Mouse (Mus musculus): ENCODE data around the gene Arx.

Gene Arx

DNA sequence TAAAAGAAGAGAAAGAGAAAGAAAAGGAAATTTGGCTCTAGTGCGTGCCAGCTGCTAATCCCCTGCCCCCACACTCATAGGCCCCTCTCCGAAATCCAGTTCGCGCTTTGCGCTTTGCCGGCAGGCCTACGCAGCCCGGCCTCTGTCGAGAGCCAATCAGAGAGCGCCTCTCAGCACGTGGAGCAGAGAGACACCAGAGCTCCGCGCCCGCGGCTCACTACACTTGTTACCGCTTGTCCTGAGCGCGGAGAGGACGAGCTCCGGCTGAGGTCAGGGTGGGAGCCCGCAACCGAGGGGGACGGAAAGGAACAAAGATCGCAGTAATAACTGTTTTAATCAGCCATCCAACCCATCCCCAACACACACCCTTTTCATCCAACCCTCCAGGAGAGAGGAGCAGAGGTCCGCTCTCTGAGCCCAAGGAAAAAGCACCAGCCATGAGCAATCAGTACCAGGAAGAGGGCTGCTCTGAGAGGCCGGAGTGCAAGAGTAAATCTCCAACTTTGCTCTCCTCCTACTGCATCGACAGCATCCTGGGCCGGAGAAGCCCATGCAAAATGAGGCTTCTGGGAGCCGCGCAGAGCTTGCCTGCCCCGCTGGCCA lies at the start of gene Arx:
TSS of gene Arx (plus strand) at position 155 of the 603 bp plus-strand sequence.
- no peak for DNase-seq

DNA sequence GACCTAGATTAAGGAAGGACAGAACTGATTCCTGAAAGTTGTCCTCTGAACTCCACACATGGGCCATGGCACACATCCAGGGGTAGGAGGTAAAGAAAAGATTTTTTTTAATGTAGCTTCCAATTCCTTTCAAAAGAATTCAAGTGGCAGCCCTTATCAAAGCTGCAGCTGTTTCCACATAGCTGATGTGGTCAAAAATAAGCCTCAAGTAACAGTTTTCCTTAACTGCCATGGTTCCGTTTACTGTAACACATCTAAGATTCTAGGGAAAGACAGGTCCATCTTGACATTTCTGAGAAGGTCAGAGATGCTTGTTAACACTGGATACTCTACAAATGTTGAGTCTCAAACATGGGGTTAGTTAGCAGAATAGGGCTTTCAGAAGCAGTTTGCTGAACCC lies 34.9 kb upstream of the Arx start:
- no peak for DNase-seq

DNA sequence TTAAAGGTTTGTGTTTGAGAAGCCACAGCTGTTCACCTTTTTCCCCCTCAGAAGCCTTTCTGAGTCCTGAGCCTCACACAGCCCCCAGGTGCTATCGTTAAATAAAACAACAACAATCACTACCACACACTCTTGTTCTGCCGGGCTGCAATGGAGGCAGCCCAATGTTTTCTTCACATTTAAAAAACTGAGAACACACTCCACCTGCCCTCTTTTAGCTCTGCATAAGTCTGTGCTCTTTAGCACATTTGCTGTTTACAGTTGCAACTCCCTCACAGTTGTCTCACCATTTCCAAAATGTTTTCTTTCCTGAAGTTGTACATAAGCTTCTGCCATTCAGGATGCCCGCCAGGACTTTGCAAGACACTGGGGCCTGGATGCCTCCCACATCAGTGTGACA lies 10.6 kb upstream of the Arx start:
- DNase-seq: no peak

DNA sequence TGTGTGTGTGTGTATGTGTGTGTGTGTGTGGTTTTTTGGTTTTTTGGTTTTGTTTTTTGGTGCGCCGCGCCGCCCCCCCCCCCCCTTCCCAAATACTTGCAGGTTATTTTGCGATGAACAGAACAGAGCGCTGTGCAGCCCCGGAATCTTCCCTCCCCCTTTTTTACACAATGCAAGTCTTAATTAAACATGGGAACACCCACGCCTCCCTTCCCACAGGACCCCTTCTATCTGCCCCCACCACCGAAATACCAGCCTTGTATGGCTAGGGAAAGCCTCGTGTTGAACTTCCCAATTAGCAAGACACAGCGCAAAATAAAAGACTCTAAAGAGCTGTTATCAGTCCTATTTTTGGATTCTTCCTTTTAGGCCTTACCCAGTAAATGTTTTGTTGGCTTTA lies 6.3 kb upstream of the Arx start:
- no peak for DNase-seq

DNA sequence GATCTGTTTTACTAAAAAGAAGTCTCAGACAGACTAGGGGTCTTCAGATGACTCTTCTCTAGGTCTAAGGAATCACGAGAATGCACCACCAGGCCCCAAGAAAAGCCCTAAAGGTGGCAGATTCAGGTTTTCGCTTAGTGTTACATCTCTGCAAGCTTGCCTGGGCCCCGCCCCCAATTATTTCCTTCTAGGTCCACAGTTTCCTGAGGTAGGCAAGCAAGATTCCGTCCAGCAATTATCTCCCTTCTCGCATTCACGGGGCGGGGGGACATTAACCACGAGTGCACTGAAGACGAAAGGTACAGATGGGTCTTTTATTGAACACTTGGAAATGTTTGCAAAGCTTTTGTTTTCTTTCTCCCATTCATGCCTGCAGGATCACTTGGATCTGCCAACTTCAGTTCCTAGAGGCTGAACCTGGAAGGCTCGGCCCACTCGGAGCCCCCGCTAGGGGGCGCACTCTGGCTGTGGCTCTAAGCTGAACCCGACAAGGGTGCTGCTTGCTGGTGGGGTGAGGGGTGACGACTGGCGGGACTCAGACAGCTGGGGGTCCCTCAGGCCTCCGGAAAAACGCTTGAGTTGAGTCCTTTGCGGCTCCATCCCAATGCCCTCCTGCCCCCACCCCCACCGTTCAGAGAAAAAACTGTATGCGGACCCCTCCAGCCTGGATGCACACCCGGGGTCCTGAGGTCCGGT lies 5.1 kb upstream of the Arx start:
- DNase-seq: no peak

DNA sequence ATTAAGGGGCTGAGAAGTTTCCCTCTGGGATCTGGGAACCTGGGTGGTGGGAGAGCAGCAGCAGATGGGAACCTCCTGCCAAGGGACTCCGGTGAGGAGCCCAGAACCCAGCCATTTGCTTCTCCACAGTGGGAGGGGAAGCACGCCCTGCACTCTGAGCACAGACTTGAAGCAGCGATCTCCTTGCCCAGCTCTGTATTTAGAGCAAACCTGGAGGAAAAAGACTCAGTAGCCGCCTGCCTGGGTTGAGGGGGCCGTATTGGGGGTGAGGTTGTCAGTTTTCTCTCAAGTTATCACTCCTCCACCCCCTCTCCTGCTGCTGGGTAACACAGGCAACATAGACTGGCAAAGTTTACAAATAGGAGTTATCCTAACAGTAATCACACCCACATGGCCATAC lies 4.5 kb upstream of the Arx start:
- no peak for DNase-seq

DNA sequence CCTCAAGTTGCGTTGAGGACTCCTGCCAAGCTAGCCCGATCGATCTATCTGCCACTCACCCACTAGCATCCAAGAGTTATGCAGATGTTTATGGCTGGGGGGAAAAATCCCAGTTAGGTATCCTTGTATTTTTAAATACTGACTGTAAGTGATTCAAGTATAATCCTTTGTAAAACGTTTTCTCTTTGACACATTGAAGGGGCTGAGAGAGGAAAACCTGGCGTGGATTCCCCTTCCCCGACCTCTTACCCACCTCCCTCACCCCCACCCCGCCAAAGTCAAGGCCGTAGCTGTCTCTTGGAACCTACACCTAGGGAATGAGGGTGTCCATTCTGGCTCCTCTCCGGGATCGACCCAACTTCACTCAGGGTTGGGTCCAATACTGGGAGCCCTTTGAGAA lies 1.2 kb upstream of the Arx start:
- no peak for DNase-seq

DNA sequence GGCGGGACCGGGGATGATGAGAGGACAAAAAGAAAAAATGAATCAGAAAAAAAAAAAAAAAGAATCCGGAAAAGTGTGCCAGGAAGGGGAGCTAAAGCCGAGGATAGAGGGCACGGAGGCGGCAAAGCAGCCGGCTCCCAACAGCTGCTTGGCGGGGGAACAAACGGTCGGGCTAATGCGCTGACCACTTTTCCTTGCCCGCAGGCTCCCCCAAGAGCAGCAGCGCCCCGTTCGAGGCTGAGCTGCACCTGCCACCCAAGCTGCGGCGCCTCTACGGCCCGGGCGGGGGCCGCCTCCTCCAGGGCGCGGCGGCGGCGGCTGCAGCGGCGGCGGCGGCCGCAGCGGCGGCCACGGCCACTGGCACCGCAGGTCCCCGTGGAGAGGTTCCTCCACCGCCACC lies 2.1 kb downstream of the Arx start:
- no peak for DNase-seq

DNA sequence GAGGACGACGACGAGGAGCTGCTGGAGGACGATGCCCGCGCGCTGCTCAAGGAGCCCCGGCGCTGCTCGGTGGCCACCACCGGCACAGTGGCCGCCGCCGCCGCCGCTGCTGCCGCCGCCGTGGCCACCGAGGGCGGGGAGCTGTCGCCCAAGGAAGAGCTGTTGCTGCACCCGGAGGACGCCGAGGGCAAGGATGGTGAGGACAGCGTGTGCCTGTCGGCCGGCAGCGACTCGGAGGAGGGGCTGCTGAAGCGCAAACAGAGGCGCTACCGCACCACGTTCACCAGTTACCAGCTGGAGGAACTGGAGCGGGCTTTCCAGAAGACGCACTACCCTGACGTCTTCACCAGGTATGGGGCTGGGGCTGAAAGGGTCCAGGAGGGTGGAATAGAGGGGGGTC lies 2.8 kb downstream of the Arx start:
- no peak for DNase-seq

DNA sequence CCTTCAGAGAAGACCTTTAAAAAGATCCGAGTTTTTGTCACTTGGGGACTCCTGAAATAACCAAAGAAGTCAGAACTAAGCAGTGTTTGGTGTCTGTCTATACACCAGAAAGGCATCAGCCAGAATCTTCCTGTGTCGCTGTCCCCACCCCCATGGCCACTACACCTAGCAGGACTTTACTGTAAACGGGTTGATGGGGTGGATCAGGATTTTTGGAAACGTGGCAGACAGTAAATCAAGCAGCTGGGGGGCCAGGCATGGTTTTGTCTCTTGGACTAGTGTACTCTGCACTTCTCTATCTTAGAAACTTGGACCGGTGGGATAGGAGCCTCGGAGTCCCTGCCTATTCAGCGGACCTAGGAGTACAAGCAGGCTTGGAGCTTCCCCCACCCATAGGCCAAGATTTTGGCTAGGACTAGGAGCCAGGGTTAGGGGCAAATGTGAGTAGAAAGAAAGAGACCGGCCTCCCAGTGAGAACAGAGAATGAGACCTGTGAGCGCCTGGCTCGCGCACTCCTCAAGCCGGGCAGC lies 3.7 kb downstream of the Arx start:
- DNase-seq: no peak

DNA sequence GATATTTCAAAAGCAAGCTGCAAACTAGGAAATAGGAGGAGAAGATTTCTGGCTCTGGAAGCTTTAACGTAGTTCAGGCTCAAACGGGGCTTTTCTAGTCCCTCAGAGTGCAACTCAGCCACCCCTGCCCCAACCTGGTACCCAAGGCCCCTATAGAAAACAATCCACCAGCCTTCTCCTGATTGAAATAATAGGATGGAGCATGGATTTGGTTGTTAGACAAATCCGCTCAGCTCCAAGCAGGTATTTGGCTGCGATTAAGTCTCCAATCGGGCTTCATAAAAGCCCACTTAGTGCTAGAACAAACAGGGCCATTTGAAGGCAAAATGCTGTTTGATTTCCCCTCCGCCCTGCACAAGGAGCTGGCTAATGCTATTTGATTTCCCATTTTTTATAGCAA lies 5.8 kb downstream of the Arx start:
- no peak for DNase-seq

DNA sequence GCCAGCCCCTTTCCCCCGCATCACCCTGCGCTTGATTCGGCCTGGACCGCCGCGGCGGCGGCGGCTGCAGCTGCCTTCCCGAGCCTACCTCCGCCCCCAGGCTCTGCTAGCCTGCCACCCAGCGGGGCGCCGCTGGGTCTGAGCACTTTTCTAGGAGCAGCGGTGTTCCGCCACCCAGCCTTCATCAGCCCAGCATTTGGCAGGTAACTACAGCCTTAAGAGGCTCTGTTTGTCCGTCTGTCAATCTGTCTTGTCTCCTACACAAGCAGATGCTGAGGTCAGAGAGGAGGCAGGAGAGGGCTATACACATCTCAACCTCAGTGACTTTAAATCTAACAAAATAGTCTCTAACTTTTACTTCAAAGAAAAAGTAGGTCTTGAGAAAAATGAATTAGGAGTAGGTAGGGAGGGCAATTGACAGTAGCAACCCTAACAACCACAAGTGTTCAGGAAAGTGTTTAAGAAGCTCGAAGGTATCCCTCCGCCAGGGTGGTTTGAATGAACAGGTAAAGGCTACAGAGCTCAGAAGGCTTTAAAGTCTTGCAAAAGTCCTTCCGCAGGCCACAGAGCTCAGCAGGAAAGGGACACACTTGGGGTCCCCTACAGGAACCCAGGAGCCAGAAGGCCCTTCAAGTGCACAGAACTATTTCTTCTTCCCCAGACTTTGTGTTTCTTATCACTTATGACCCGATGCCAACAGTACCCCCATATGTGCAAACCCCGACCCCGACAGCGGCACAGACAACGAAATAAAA lies 8.7 kb downstream of the Arx start:
- DNase-seq: no peak

DNA sequence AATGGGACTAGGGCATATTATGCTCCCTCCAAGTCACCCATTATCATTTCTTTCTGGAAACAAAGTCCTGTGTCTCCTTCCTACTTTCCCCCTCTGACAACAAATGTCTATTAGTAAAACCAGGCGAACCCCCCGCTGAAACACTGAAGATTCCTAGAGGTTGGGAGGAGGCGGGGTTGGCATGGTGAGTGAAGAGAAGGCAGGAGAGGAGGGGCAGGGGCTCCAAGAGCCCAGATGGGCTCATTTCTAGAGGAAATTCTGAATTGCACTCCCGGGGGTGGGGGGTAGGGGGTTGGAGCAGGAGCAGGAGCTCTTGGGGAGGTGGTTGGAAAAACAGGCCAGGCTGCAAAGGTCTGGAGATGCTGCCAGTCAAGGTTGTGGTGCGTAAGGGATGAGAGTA lies 9.6 kb downstream of the Arx start:
- no peak for DNase-seq

DNA sequence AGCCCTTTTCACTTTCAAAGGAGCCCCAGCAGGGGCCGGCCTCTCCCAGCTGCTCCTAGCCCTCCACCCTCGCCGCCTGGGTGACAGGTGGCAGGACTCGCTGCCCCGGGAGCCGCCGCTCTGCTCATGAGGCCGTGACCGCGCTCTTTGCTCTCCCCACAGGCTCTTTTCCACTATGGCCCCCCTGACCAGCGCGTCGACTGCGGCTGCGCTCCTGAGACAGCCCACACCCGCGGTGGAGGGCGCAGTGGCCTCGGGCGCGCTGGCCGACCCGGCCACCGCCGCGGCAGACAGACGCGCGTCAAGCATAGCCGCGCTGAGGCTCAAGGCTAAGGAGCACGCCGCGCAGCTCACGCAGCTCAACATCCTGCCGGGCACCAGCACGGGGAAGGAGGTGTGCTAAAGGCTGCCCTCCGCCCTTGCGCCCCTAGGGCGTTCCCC lies 10.8 kb downstream of the Arx start:
- no peak for DNase-seq

DNA sequence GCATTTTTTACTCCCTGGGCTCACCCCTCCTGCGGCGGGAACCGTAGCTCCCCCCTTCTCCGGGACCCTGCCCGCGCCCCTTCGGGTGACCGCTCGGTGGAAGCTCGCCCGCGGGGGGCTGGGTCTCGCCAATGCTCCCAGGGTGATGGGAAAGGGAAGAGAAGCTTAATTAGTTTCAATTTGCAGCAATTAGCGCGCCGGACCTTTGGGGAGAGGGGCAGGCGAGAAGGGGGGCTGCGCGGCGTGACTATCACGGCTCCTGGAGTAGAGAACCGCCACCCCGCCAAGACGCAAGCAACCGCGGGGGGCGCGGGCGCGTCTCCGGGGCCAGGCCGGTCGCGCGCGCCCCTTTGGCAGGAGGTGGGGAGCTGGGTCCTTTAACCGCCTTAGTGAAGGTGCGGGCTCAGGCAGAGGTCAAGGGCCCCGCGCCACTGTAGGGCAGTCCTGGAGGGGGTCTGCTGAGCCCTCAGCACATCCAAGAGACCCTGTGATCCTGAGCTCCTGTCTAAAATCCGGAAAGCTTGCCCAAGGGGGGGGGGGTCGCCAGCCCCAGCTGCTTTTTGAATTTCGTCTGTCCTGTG lies 12.9 kb downstream of the Arx start:
- DNase-seq: no peak

DNA sequence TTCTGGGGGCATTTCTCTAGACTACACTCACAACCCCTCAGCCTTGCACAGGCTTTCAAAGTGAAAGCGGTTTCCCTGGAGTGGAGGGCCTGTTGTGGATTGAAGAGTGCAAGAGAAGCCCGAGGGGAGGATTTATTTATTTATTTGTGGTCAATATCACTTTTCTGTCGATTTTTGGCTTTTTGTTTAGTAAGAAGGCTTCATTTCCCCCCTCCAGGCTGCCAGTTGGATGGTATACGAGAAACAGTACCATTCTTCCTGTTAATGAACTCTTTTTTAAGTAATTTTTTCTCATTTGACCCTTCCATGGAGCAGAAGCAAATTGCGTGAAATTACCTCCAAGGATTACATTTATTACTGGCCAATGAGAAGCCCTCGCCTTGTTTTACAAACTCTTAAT lies 13.5 kb downstream of the Arx start:
- DNase-seq: no peak

DNA sequence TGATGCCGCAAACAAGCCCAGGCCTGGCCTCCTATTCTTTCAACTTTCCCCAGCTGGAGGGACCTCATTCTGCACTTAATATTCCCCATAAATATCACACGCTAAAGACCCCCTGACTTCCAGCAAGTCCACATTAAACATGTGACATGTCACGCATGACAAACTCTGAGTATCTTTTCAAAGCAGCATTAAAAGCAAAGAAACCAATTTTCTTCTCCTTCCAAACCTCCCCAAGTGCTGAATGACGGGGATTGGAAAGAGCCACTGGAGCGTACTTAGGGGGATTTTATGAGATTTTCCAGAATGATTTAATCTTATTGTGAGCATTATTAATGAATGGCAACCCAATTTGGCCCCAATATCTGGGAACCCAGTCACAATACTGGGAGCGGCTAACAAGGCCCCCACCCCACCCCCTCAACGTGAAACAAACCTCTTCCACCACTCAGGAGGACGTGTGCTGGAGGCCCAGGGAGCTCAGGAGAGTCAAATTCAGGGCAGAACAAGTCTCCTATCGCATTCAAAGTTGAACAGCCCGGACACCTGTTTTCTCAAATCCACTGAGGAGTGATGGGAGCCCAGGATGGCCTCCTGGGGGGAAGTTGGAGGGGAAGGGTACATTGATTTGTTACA lies 14.1 kb downstream of the Arx start:
- DNase-seq: no peak

DNA sequence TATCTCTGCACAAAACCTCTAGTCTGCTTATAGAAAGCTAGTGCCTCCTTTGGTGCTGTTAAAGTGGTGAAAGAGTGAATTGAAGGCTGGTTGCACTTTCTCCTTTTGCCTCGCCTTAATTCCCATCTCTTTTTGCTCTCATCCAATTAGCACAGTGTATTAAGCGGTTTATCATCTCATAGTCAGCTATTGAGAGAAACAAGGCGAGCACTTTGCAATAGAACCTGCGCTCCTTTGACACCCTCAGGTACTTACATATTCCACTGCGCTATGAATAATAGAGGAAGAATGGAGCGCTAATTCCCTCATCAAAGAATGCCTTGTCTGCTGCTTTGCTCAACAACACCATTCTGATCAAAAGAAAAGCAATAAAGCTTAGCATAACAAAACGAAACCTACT lies 15.6 kb downstream of the Arx start:
- no peak for DNase-seq

DNA sequence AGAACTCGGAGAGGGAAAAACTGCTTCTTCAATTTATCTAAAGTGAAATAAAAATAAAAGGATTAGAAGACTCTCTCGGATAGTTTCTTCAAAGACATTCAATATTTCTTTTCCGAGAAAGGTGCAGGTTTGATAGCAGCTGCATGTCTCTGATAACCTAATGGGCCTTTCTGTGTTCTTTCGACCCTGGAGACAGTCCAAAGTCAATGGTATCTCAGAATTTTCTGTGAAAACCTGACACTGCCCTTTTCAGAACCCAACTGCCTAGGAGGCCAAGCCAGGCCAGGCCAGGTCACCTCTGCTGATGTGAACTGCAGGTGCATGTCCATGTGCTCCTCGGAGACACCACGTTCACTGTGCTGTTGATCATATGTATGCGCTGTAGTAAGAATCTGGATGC lies 19.5 kb downstream of the Arx start:
- DNase-seq: no peak

DNA sequence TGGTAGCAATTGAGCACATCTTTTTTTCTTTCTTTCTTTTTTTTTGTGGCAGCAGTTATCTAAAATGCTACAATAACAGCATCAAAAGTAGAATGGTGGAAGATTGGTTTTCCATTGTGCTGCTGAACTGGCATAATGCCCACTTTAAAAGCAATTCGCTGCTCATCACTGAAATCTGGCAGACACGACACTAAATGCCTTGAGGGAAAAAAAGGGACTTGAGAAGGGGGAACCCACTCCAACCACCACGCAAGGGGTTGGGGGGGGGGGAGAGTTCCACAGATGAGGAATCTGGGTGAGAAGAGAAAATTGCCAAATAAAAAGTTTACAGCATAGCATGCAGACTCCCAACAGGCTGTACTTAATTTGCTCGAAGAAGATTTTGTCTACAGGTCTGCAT lies 31.3 kb downstream of the Arx start:
- no peak for DNase-seq

DNA sequence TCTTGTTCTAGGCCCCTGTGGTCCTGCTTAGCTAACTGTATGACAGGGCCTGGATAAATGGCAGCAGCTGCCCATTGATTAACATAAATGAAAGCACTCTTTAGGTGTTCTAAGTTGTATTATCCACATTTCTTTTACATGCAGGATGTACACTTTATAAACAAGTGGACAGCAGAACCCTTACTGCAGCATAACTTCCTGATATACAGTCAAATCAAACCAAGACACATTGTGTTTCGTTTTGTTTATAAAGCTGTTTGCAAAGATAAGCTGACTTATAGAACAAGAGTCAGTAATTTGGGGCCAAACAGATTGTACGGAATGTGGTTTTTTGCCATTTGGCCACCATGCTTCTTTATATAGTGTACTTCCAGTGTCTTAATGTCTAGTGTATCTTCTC lies 33.7 kb downstream of the Arx start:
- DNase-seq: no peak

DNA sequence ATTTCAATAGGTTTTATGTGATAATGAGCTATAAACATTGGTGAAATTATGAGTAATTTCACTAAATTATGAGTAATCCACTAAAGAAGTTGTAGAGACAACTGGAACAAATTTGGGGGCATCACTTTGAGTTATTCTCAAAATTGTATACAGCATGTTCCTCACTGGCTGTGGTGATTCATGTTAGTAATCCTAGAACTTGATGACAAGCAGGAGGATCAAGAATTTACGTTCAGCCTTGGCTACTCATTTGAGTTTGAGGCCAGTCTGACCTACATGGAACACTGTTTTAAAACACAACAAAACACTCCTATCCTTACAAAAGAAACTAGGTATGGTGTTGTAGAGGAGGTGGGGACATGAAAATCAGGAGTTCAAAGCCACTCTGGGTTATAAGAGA lies 35.1 kb downstream of the Arx start:
- DNase-seq: no peak
